Mouse (Mus musculus) CH12.LX (cell line): ENCODE measurements at regions not wholly inside any gene's neighbourhood (a gene's known extent, or its start where the extent isn't known, plus 50 kb on each side); places are given as distances from the start of the nearest gene placed in this dataset.

ENCODE experiments used
- CTCF ChIP-seq, 2 experiments: IDR thresholded peaks in 1 of 2; conservative IDR thresholded peaks in 1 of 2; 2 replicates each; pipeline ENCODE4 v1.5.1; 2011 to 2012; ENCODE audit warnings: low read depth in 2 of 2, low read length in 2 of 2, improper control_type of control experiment in 1 of 2, inconsistent platforms in 1 of 2, mild to moderate bottlenecking in 1 of 2, moderate library complexity in 1 of 2
- E2F4 ChIP-seq: IDR thresholded peaks from 2 replicates; pipeline ENCODE4 v1.6.1; 2011; ENCODE audit warnings: low read depth, low read length, improper control_type of control experiment; ENCODE audit not compliant: insufficient replicate concordance
- EP300 ChIP-seq: IDR thresholded peaks from 2 replicates; pipeline ENCODE4 v1.6.1; 2011; ENCODE audit warnings: low read length, improper control_type of control experiment
- GABPA ChIP-seq: IDR thresholded peaks from 2 replicates; pipeline ENCODE4 v1.6.1; 2012; ENCODE audit warnings: low read depth, low read length, improper control_type of control experiment, inconsistent platforms; ENCODE audit not compliant: insufficient replicate concordance
- IRF4 ChIP-seq: IDR thresholded peaks from 2 replicates; pipeline ENCODE4 v1.6.1; 2014; ENCODE audit warnings: low read depth, mild to moderate bottlenecking, inconsistent platforms, low read length, improper control_type of control experiment
- JUN ChIP-seq: IDR thresholded peaks from 2 replicates; pipeline ENCODE4 v1.6.1; 2011; ENCODE audit warnings: low read depth, mild to moderate bottlenecking, low read length, improper control_type of control experiment, moderate library complexity; ENCODE audit not compliant: insufficient read depth
- JUND ChIP-seq: conservative IDR thresholded peaks from 2 replicates; pipeline ENCODE4 v1.6.1; 2011; ENCODE audit warnings: low read depth, low read length, improper control_type of control experiment
- KAT2A ChIP-seq: IDR thresholded peaks from 2 replicates; pipeline ENCODE4 v1.6.1; 2012; ENCODE audit warnings: low read length, improper control_type of control experiment, inconsistent platforms; ENCODE audit not compliant: insufficient replicate concordance
- NRF1 ChIP-seq: IDR thresholded peaks from 2 replicates; pipeline ENCODE4 v1.6.1; 2014; ENCODE audit warnings: low read depth, mild to moderate bottlenecking, inconsistent platforms, low read length, improper control_type of control experiment, moderate library complexity
- POLR2A ChIP-seq: IDR thresholded peaks from 2 replicates; pipeline ENCODE4 v1.6.1; 2011; ENCODE audit warnings: low read depth, mild to moderate bottlenecking, improper control_type of control experiment, low read length
- SIN3A ChIP-seq: IDR thresholded peaks from 2 replicates; pipeline ENCODE4 v1.6.1; 2012; ENCODE audit warnings: low read length, improper control_type of control experiment, inconsistent platforms
- SMC3 ChIP-seq: IDR thresholded peaks from 2 replicates; pipeline ENCODE4 v1.6.1; 2011; ENCODE audit warnings: low read depth, low read length, improper control_type of control experiment
- USF1 ChIP-seq: IDR thresholded peaks from 2 replicates; pipeline ENCODE4 v1.6.1; 2014; ENCODE audit warnings: low read depth, mild to moderate bottlenecking, inconsistent platforms, low read length, improper control_type of control experiment
- ZNF384 ChIP-seq: IDR thresholded peaks from 2 replicates; pipeline ENCODE4 v1.6.1; 2012; ENCODE audit warnings: low read depth, low read length, improper control_type of control experiment, inconsistent platforms

DNA sequence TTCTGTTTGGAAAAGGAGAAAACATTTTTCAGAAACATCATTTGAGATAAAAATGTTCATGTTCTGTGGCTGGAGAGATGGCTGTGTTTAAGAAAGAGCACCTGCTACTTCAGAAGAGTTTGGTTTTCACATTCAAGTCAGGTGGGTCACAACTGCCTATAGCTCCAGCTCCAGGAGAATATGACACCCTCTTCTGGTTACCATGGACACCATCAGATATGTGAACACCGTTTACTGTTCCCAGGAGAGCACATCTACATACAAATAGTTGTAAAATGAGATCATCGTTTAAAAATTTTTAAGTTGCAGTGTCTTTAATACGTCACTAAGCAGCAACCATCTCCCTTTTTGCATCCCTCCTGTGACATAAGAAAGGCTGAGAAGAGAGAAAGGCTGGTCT lies 105.9 kb upstream of the Ugt8a start:
- TF ChIP-seq ZNF384 (no peak), KAT2A (no peak), EP300 (no peak), CTCF (conservative IDR thresholded peaks at IDR 0.05 in 1 of 2, IDR thresholded peaks at IDR 0.05 in 1 of 2; ENCODE audit: low read depth in 2 of 2, low read length in 2 of 2) (no peak), NRF1 (no peak), GABPA (no peak), IRF4 (no peak), SIN3A (no peak), SMC3 (no peak), JUND (no peak), POLR2A (no peak), E2F4 (no peak), USF1 (no peak), JUN (no peak)
